Mouse (Mus musculus): Measurements from ENCODE around the gene Ckmt2. TPM values are rescaled to one million over a fixed set of nuclear protein-coding genes. Genes with fewer than 3 reads are reported as not detected.

Ckmt2 gene
- polyA plus RNA-seq (2015; fragmentation: Nextera tagmentation; extraction: Ambion mirVana): 1.6 and 2.4 TPM in 2 replicates

GRCm38 (mm10) chr13:91876741-91877349, at the start of gene Ckmt2:
Gene Ckmt2 (minus strand): TSS chr13:91876885.
- no peak within 1 kb of the TSS for H3K4me3 ChIP-seq (replicated peaks)
- H3K27ac ChIP-seq (replicated peaks): no peak within 1 kb of the TSS
- no peak within 1 kb of the TSS for H3K9ac ChIP-seq
- H3K27me3 ChIP-seq: no peaks in the 10 kb centered on the region
- WGBS (ENCODE audit: insufficient replicate concordance): 47% methylated on average over 5 of the region's 5 CpGs
- no peaks in the 10 kb centered on the region for H3K9me3 ChIP-seq (replicated peaks)
- H3K4me1 ChIP-seq (replicated peaks): no peaks in the 10 kb centered on the region
- no peaks in the 10 kb centered on the region for H3K36me3 ChIP-seq (replicated peaks)
- ATAC-seq (ENCODE audit: insufficient read depth): no peak
- no peak within 1 kb of the TSS for H3K4me2 ChIP-seq

- 38% methylated on average over 3 of the region's 3 CpGs for WGBS (ENCODE audit: insufficient replicate concordance)
- H3K27me3 ChIP-seq: no peaks in the 10 kb centered on the region
- no peak for ATAC-seq (ENCODE audit: insufficient read depth)
- no peaks in the 10 kb centered on the region for H3K4me1 ChIP-seq (replicated peaks)
- no peak overlapping the region for H3K9ac ChIP-seq
- H3K27ac ChIP-seq (replicated peaks): no peak overlapping the region
- no peak overlapping the region for H3K4me3 ChIP-seq (replicated peaks)
- H3K4me2 ChIP-seq: no peak overlapping the region
- H3K9me3 ChIP-seq (replicated peaks): no peaks in the 10 kb centered on the region
- H3K36me3 ChIP-seq (replicated peaks): no peaks in the 10 kb centered on the region
Measured at GRCm38 (mm10) chr13:91921010-91921409, 44.3 kb upstream of the Ckmt2 start.

- Histone ChIP-seq H3K9me3 (replicated peaks) (no peaks in the 10 kb centered on the region), H3K36me3 (replicated peaks) (no peaks in the 10 kb centered on the region), H3K9ac (no peak overlapping the region), H3K27me3 (no peaks in the 10 kb centered on the region), H3K4me1 (replicated peaks) (no peaks in the 10 kb centered on the region), H3K4me2 (no peak overlapping the region), H3K4me3 (replicated peaks) (no peak overlapping the region), H3K27ac (replicated peaks) (no peak overlapping the region)
- ATAC-seq (ENCODE audit: insufficient read depth): no peak
- 67% methylated on average over 5 of the region's 5 CpGs for WGBS (ENCODE audit: insufficient replicate concordance)
Measured at GRCm38 (mm10) chr13:91918764-91919163, 42.1 kb upstream of the Ckmt2 start.

GRCm38 (mm10) chr13:91917835-91918234, 41.1 kb upstream of the Ckmt2 start:
- ATAC-seq (ENCODE audit: insufficient read depth): no peak
- H3K4me3 ChIP-seq (replicated peaks): no peak overlapping the region

GRCm38 (mm10) chr13:91916308-91916707, 39.6 kb upstream of the Ckmt2 start:
- WGBS (ENCODE audit: insufficient replicate concordance): 83% methylated on average over 5 of the region's 5 CpGs
- no peak overlapping the region for H3K9ac ChIP-seq
- H3K4me2 ChIP-seq: no peak overlapping the region
- no peaks in the 10 kb centered on the region for H3K36me3 ChIP-seq (replicated peaks)
- no peak overlapping the region for H3K27ac ChIP-seq (replicated peaks)
- H3K9me3 ChIP-seq (replicated peaks): no peaks in the 10 kb centered on the region
- no peak for ATAC-seq (ENCODE audit: insufficient read depth)
- no peak overlapping the region for H3K4me3 ChIP-seq (replicated peaks)
- no peaks in the 10 kb centered on the region for H3K27me3 ChIP-seq
- H3K4me1 ChIP-seq (replicated peaks): no peaks in the 10 kb centered on the region

More at GRCm38 (mm10) chr13:91917835-91918234, 41.1 kb upstream of the Ckmt2 start:
- Histone ChIP-seq H3K9ac (no peak overlapping the region), H3K36me3 (replicated peaks) (no peaks in the 10 kb centered on the region), H3K4me1 (replicated peaks) (no peaks in the 10 kb centered on the region), H3K4me2 (no peak overlapping the region), H3K27ac (replicated peaks) (no peak overlapping the region), H3K9me3 (replicated peaks) (no peaks in the 10 kb centered on the region), H3K27me3 (no peaks in the 10 kb centered on the region)
- 72% methylated on average over 2 of the region's 2 CpGs for WGBS (ENCODE audit: insufficient replicate concordance)

GRCm38 (mm10) chr13:91915582-91916239, 39.0 kb upstream of the Ckmt2 start:
- Histone ChIP-seq H3K4me3 (replicated peaks) (no peak overlapping the region), H3K4me1 (replicated peaks) (no peaks in the 10 kb centered on the region), H3K27ac (replicated peaks) (no peak overlapping the region), H3K27me3 (no peaks in the 10 kb centered on the region), H3K4me2 (no peak overlapping the region), H3K36me3 (replicated peaks) (no peaks in the 10 kb centered on the region), H3K9ac (no peak overlapping the region), H3K9me3 (replicated peaks) (no peaks in the 10 kb centered on the region)
- WGBS (ENCODE audit: insufficient replicate concordance): 69% methylated on average over 6 of the region's 6 CpGs
- ATAC-seq (ENCODE audit: insufficient read depth): no peak

GRCm38 (mm10) chr13:91915192-91915581, 38.5 kb upstream of the Ckmt2 start:
- no peaks in the 10 kb centered on the region for H3K9me3 ChIP-seq (replicated peaks)
- ATAC-seq (ENCODE audit: insufficient read depth): no peak
- no peak overlapping the region for H3K9ac ChIP-seq
- H3K4me1 ChIP-seq (replicated peaks): no peaks in the 10 kb centered on the region
- WGBS (ENCODE audit: insufficient replicate concordance): 14% methylated on average over 4 of the region's 4 CpGs
- H3K27me3 ChIP-seq: no peaks in the 10 kb centered on the region
- no peaks in the 10 kb centered on the region for H3K36me3 ChIP-seq (replicated peaks)
- no peak overlapping the region for H3K27ac ChIP-seq (replicated peaks)
- no peak overlapping the region for H3K4me2 ChIP-seq
- H3K4me3 ChIP-seq (replicated peaks): no peak overlapping the region

- Histone ChIP-seq H3K27me3 (no peaks in the 10 kb centered on the region), H3K4me2 (no peak overlapping the region), H3K4me3 (replicated peaks) (no peak overlapping the region), H3K27ac (replicated peaks) (no peak overlapping the region), H3K9me3 (replicated peaks) (no peaks in the 10 kb centered on the region), H3K36me3 (replicated peaks) (no peaks in the 10 kb centered on the region), H3K4me1 (replicated peaks) (no peaks in the 10 kb centered on the region), H3K9ac (no peak overlapping the region)
- no peak for ATAC-seq (ENCODE audit: insufficient read depth)
Measured at GRCm38 (mm10) chr13:91911652-91912051, 35.0 kb upstream of the Ckmt2 start.

- Histone ChIP-seq H3K9ac (no peak overlapping the region), H3K4me3 (replicated peaks) (no peak overlapping the region), H3K27ac (replicated peaks) (no peak overlapping the region), H3K27me3 (no peaks in the 10 kb centered on the region), H3K4me1 (replicated peaks) (no peaks in the 10 kb centered on the region), H3K36me3 (replicated peaks) (no peaks in the 10 kb centered on the region), H3K4me2 (no peak overlapping the region), H3K9me3 (replicated peaks) (no peaks in the 10 kb centered on the region)
- ATAC-seq (ENCODE audit: insufficient read depth): no peak
Measured at GRCm38 (mm10) chr13:91911211-91911610, 34.5 kb upstream of the Ckmt2 start.

- H3K36me3 ChIP-seq (replicated peaks): no peaks in the 10 kb centered on the region
- no peak overlapping the region for H3K27ac ChIP-seq (replicated peaks)
- H3K27me3 ChIP-seq: no peaks in the 10 kb centered on the region
- H3K4me1 ChIP-seq (replicated peaks): no peaks in the 10 kb centered on the region
- no peak overlapping the region for H3K4me3 ChIP-seq (replicated peaks)
- 28% methylated on average over 10 of the region's 10 CpGs for WGBS (ENCODE audit: insufficient replicate concordance)
- no peak overlapping the region for H3K4me2 ChIP-seq
- H3K9me3 ChIP-seq (replicated peaks): no peaks in the 10 kb centered on the region
- ATAC-seq (ENCODE audit: insufficient read depth): no peak
- H3K9ac ChIP-seq: no peak overlapping the region
Measured at GRCm38 (mm10) chr13:91908202-91908980, 31.7 kb upstream of the Ckmt2 start.

- ATAC-seq (ENCODE audit: insufficient read depth): no peak
- no peak overlapping the region for H3K9ac ChIP-seq
- H3K4me1 ChIP-seq (replicated peaks): no peaks in the 10 kb centered on the region
- no peak overlapping the region for H3K27ac ChIP-seq (replicated peaks)
- no peaks in the 10 kb centered on the region for H3K9me3 ChIP-seq (replicated peaks)
- H3K36me3 ChIP-seq (replicated peaks): no peaks in the 10 kb centered on the region
- H3K4me2 ChIP-seq: no peak overlapping the region
- no peaks in the 10 kb centered on the region for H3K27me3 ChIP-seq
- 68% methylated on average over 3 of the region's 3 CpGs for whole genome bisulfite sequencing (ENCODE audit: insufficient replicate concordance)
- no peak overlapping the region for H3K4me3 ChIP-seq (replicated peaks)
Measured at GRCm38 (mm10) chr13:91906338-91906737, 29.7 kb upstream of the Ckmt2 start.
